Mouse (Mus musculus) thymus, adult 2 months (tissue): Measurements from ENCODE around the gene Scfd2.

Source experiments
- CTCF ChIP-seq: fragments of 200-500 bp; IDR thresholded peaks from 2 replicates; pipeline ENCODE4 v1.5.1; 2012; ENCODE audit warnings: mild to moderate bottlenecking, control low read depth, low read length, moderate library complexity, borderline replicate concordance; ENCODE audit not compliant: control insufficient read depth, poor library complexity, insufficient read depth; ENCODE audit errors: extremely low read depth
- POLR2A ChIP-seq: fragments of 200-500 bp; IDR thresholded peaks from 2 replicates; pipeline ENCODE4 v1.6.1; 2012; ENCODE audit warnings: mild to moderate bottlenecking, low read length, control low read depth, moderate library complexity; ENCODE audit not compliant: control insufficient read depth, poor library complexity, insufficient read depth; ENCODE audit errors: extremely low read depth

DNA sequence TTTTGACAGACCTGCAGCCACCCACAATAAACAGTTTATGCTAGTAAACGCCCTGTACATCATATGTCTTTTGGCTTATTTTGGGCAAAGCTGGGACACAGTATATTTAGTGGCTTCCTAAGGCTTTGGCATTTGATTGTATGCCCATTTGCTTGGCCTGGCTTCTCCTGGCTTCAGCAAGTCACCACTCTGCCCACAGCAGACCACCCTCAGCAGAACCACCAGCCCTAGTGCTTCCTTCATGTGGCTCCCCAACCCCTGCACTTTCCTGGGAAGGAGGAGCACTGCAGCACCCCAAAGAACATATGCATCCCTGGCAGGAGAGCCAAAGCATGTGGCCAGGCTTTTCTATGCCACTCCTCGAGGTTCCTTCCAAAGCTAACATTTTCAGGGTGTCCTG, 188.5 kb downstream of the Scfd2 start:
- TF ChIP-seq CTCF (no peak), POLR2A (no peak)
